Mouse (Mus musculus): ENCODE results near the gene Ddx20.

- TF ChIP-seq CTCF (IDR thresholded peaks at IDR 0.05; ENCODE audit: insufficient read depth, low read depth, low read length) (no peak), POLR2A (IDR thresholded peaks at IDR 0.05; ENCODE audit: insufficient read depth, low read depth, low read length) (no peak)
Observed at GRCm38 (mm10) chr3:105717856-105718555, 30.6 kb upstream of the Ddx20 start.
